Mouse (Mus musculus) hindbrain, embryonic 11.5 days (tissue): ENCODE results near the gene Olfr545. TPM values are rescaled to one million over a fixed set of nuclear protein-coding genes. Genes with fewer than 3 reads are reported as not detected.
A peak's percentile ranks its signal among the peaks of the same experiment; 100 is the strongest.
"Not testable (repeated sequence)": the region's sequence is repeated elsewhere in the genome, so short reads cannot be mapped to it uniquely, and the experiment has no call there.

ENCODE experiments used
- ATAC-seq: fragments of 200-750 bp; cut with Nextera tagmentation; 2 replicates; pipeline ENCODE4 v1.8.0; 2017; ENCODE audit warnings: mild to moderate bottlenecking, moderate TSS enrichment, moderate library complexity; ENCODE audit not compliant: low FRiP score
- DNase-seq: peaks from one replicate; pipeline ENCODE4 v3.0.0-alpha.2; 2015; ENCODE audit warnings: low spot score
- H3K27ac ChIP-seq: fragments of 300-500 bp; sonication (generic); 2 replicates; pipeline ENCODE4 v1.5.1; 2014; ENCODE audit warnings: mild to moderate bottlenecking, low read depth, low read length
- H3K27me3 ChIP-seq: fragments of 300-500 bp; sonication (generic); 2 replicates; pipeline ENCODE4 v1.6.1; 2014; ENCODE audit warnings: mild to moderate bottlenecking, low read length, moderate library complexity, mixed read lengths; ENCODE audit not compliant: control insufficient read depth, insufficient read depth
- H3K36me3 ChIP-seq: fragments of 300-500 bp; sonication (generic); 2 replicates; pipeline ENCODE4 v1.6.1; 2014; ENCODE audit warnings: mild to moderate bottlenecking, low read length, moderate library complexity, mixed read lengths; ENCODE audit not compliant: control insufficient read depth, insufficient read depth
- H3K4me1 ChIP-seq: fragments of 300-500 bp; sonication (generic); replicated peaks from 2 replicates; pipeline ENCODE4 v1.6.1; 2014; ENCODE audit warnings: low read length, mixed read lengths; ENCODE audit not compliant: control insufficient read depth, insufficient read depth
- H3K4me2 ChIP-seq: fragments of 300-500 bp; sonication (generic); replicated peaks from 2 replicates; pipeline ENCODE4 v1.6.1; 2014; ENCODE audit warnings: mild to moderate bottlenecking, low read depth, low read length
- H3K4me3 ChIP-seq: fragments of 300-500 bp; sonication (generic); 2 replicates; pipeline ENCODE4 v1.5.1; 2014; ENCODE audit warnings: low read depth, low read length
- H3K9ac ChIP-seq: fragments of 300-500 bp; sonication (generic); 2 replicates; pipeline ENCODE4 v1.6.1; 2014; ENCODE audit warnings: low read depth, low read length
- H3K9me3 ChIP-seq: fragments of 300-500 bp; sonication (generic); 2 replicates; pipeline ENCODE4 v1.6.1; 2016; ENCODE audit warnings: low read length; ENCODE audit not compliant: control insufficient read depth
- WGBS: fragments of 180-500 bp; shearing (Covaris S2); extraction: QIAGEN DNeasy Blood & Tissue Kit; methylation state at CpG from one replicate; pipeline ENCODE4 v1.1.7; 2014; 5-methylcytosine and 5-hydroxymethylcytosine counted together
- polyA plus RNA-seq: library from polyadenylated mRNA; unstranded; fragments of >200 nt; fragmentation: Nextera tagmentation; extraction: Ambion mirVana; gene quantifications from 2 replicates; pipeline ENCODE4 v1.2.1, GENCODE M21; 2014

The Olfr545 gene
- polyA plus RNA-seq, 1 experiment from 2014 or later: not detected

GRCm38 (mm10) chr7:102484766-102485165 is 14.6 kb downstream of the Olfr545 start:
- DNase-seq, H3K27me3 ChIP-seq, H3K27ac ChIP-seq, H3K9ac ChIP-seq, H3K4me1 ChIP-seq, H3K36me3 ChIP-seq, H3K4me2 ChIP-seq, ATAC-seq, H3K9me3 ChIP-seq, H3K4me3 ChIP-seq: not testable (repeated sequence)
- 71% methylated on average over 7 of the region's 8 CpGs for WGBS

GRCm38 (mm10) chr7:102483665-102484064 is 15.7 kb downstream of the Olfr545 start:
- H3K36me3 ChIP-seq: no peaks in the 10 kb centered on the region
- no peak overlapping the region for H3K4me3 ChIP-seq
- H3K4me2 ChIP-seq: no peak overlapping the region
- H3K27ac ChIP-seq: no peak overlapping the region
- no peaks in the 10 kb centered on the region for H3K27me3 ChIP-seq
- no peak overlapping the region for H3K9ac ChIP-seq
- no peak for DNase-seq
- 91% methylated on average over 2 of the region's 2 CpGs for WGBS
- ATAC-seq: no peak
- H3K4me1 ChIP-seq: no peaks in the 10 kb centered on the region
- no peaks in the 10 kb centered on the region for H3K9me3 ChIP-seq

- Histone ChIP-seq H3K36me3 (no peaks in the 10 kb centered on the region), H3K9me3 (no peaks in the 10 kb centered on the region), H3K9ac (no peak within 1 kb of the TSS), H3K27me3 (no peaks in the 10 kb centered on the region), H3K4me2 (no peak within 1 kb of the TSS), H3K4me1 (no peaks in the 10 kb centered on the region), H3K4me3 (no peak within 1 kb of the TSS), H3K27ac (no peak within 1 kb of the TSS)
- ATAC-seq (no peak), DNase-seq (no peak)
- 96% methylated on average over 4 of the region's 4 CpGs for WGBS
These were observed 17.8 kb downstream of the Olfr545 start, which contains the start of gene Olfr543 for GRCm38 (mm10) chr7:102481579-102481978. Gene Olfr543, minus strand, starts transcription at chr7:102481679.

GRCm38 (mm10) chr7:102480821-102481220 is 18.6 kb downstream of the Olfr545 start:
- Histone ChIP-seq H3K9me3 (no peaks in the 10 kb centered on the region), H3K4me2 (no peak overlapping the region), H3K4me1 (no peaks in the 10 kb centered on the region), H3K27me3 (no peaks in the 10 kb centered on the region), H3K4me3 (no peak overlapping the region), H3K9ac (no peak overlapping the region), H3K27ac (no peak overlapping the region), H3K36me3 (no peaks in the 10 kb centered on the region)
- WGBS: 90% methylated on average over 4 of the region's 4 CpGs
- ATAC-seq (no peak), DNase-seq (no peak)

- H3K4me2 ChIP-seq: no peak overlapping the region
- no peak overlapping the region for H3K27ac ChIP-seq
- no peaks in the 10 kb centered on the region for H3K4me1 ChIP-seq
- no peaks in the 10 kb centered on the region for H3K36me3 ChIP-seq
- H3K27me3 ChIP-seq: no peaks in the 10 kb centered on the region
- 78% methylated on average over 5 of the region's 5 CpGs for WGBS
- no peak overlapping the region for H3K4me3 ChIP-seq
- DNase-seq (no peak), ATAC-seq (no peak)
- H3K9me3 ChIP-seq: no peaks in the 10 kb centered on the region
- no peak overlapping the region for H3K9ac ChIP-seq
These were observed 19.9 kb downstream of the Olfr545 start for GRCm38 (mm10) chr7:102479368-102480078.

- WGBS: 82% methylated on average over 3 of the region's 3 CpGs
- Histone ChIP-seq H3K9ac (no peak overlapping the region), H3K4me3 (no peak overlapping the region), H3K4me2 (no peak overlapping the region), H3K36me3 (no peaks in the 10 kb centered on the region), H3K27ac (no peak overlapping the region), H3K9me3 (no peaks in the 10 kb centered on the region), H3K27me3 (no peaks in the 10 kb centered on the region), H3K4me1 (no peaks in the 10 kb centered on the region)
- no peak for ATAC-seq
- no peak for DNase-seq
These were observed 20.4 kb downstream of the Olfr545 start for GRCm38 (mm10) chr7:102478926-102479325.

GRCm38 (mm10) chr7:102478425-102478824 is 20.9 kb downstream of the Olfr545 start:
- 92% methylated on average over 4 of the region's 4 CpGs for WGBS
- no peak overlapping the region for H3K4me3 ChIP-seq
- ATAC-seq (no peak), DNase-seq (no peak)
- no peaks in the 10 kb centered on the region for H3K27me3 ChIP-seq
- no peak overlapping the region for H3K27ac ChIP-seq
- H3K9me3 ChIP-seq: no peaks in the 10 kb centered on the region
- no peak overlapping the region for H3K9ac ChIP-seq
- no peak overlapping the region for H3K4me2 ChIP-seq
- H3K36me3 ChIP-seq: no peaks in the 10 kb centered on the region
- no peaks in the 10 kb centered on the region for H3K4me1 ChIP-seq

GRCm38 (mm10) chr7:102477377-102477776 is 22.0 kb downstream of the Olfr545 start:
- ATAC-seq (peak; percentile 25; the same call in 1 of the 2 replicates), DNase-seq (no peak)
- Histone ChIP-seq H3K4me1 (no peaks in the 10 kb centered on the region), H3K9me3 (no peaks in the 10 kb centered on the region), H3K4me2 (no peak overlapping the region), H3K27ac (no peak overlapping the region), H3K27me3 (no peaks in the 10 kb centered on the region), H3K9ac (no peak overlapping the region), H3K4me3 (no peak overlapping the region), H3K36me3 (no peaks in the 10 kb centered on the region)
- WGBS: 80% methylated on average over 11 of the region's 11 CpGs

GRCm38 (mm10) chr7:102476601-102477000 is 22.8 kb downstream of the Olfr545 start:
- ATAC-seq (no peak), DNase-seq (no peak)
- no peaks in the 10 kb centered on the region for H3K36me3 ChIP-seq
- H3K9ac ChIP-seq: no peak overlapping the region
- no peak overlapping the region for H3K4me2 ChIP-seq
- H3K27me3 ChIP-seq: no peaks in the 10 kb centered on the region
- no peaks in the 10 kb centered on the region for H3K4me1 ChIP-seq
- whole genome bisulfite sequencing: 97% methylated on average over 5 of the region's 5 CpGs
- H3K27ac ChIP-seq: no peak overlapping the region
- no peaks in the 10 kb centered on the region for H3K9me3 ChIP-seq
- no peak overlapping the region for H3K4me3 ChIP-seq
